Mouse (Mus musculus) liver, embryonic 15.5 days (tissue): Measurements from ENCODE around the gene Gm10553. TPM values are rescaled to one million over a fixed set of nuclear protein-coding genes. Genes with fewer than 3 reads are reported as not detected.
"Not testable (repeated sequence)": the region's sequence is repeated elsewhere in the genome, so short reads cannot be mapped to it uniquely, and the experiment has no call there.

ENCODE experiments used
- ATAC-seq: fragments of 200-750 bp; cut with Nextera tagmentation; 2 replicates; pipeline ENCODE4 v1.8.0; 2017; ENCODE audit warnings: moderate number of reproducible peaks, mild to moderate bottlenecking, moderate library complexity; ENCODE audit not compliant: insufficient read depth
- H3K27ac ChIP-seq: fragments of 300-500 bp; sonication (generic); replicated peaks from 2 replicates; pipeline ENCODE4 v1.5.1; 2015; ENCODE audit warnings: mild to moderate bottlenecking, inconsistent platforms
- H3K27me3 ChIP-seq: fragments of 300-500 bp; sonication (generic); 2 replicates; pipeline ENCODE4 v1.6.1; 2015; ENCODE audit warnings: mild to moderate bottlenecking, inconsistent platforms
- H3K36me3 ChIP-seq: fragments of 300-500 bp; sonication (generic); replicated peaks from 2 replicates; pipeline ENCODE4 v1.6.1; 2015; ENCODE audit warnings: moderate library complexity, mild to moderate bottlenecking, inconsistent platforms
- H3K4me1 ChIP-seq: fragments of 300-500 bp; sonication (generic); replicated peaks from 2 replicates; pipeline ENCODE4 v1.6.1; 2015; ENCODE audit warnings: inconsistent platforms
- H3K4me2 ChIP-seq: fragments of 300-500 bp; sonication (generic); 2 replicates; pipeline ENCODE4 v1.6.1; 2015; ENCODE audit warnings: moderate library complexity, mild to moderate bottlenecking, inconsistent platforms
- H3K4me3 ChIP-seq: fragments of 300-500 bp; sonication (generic); replicated peaks from 2 replicates; pipeline ENCODE4 v1.5.1; 2015; ENCODE audit warnings: mild to moderate bottlenecking, inconsistent platforms
- H3K9ac ChIP-seq: fragments of 300-500 bp; sonication (generic); 2 replicates; pipeline ENCODE4 v1.6.1; 2015; ENCODE audit warnings: moderate library complexity, mild to moderate bottlenecking, inconsistent platforms
- H3K9me3 ChIP-seq: fragments of 300-500 bp; sonication (generic); replicated peaks from 2 replicates; pipeline ENCODE4 v1.6.1; 2016; ENCODE audit warnings: inconsistent platforms
- WGBS: fragments of 180-500 bp; shearing (Covaris S2); methylation state at CpG from one replicate; pipeline ENCODE4 v1.1.7; 2015; ENCODE audit warnings: mixed read lengths; ENCODE audit not compliant: insufficient replicate concordance; 5-methylcytosine and 5-hydroxymethylcytosine counted together
- polyA plus RNA-seq: library from polyadenylated mRNA; unstranded; fragments of >200 nt; fragmentation: Nextera tagmentation; extraction: Ambion mirVana; gene quantifications from 2 replicates; pipeline ENCODE4 v1.2.1, GENCODE M21; 2015

Gm10553 gene
- polyA plus RNA-seq, 1 experiment from 2014 or later, result not detected

DNA sequence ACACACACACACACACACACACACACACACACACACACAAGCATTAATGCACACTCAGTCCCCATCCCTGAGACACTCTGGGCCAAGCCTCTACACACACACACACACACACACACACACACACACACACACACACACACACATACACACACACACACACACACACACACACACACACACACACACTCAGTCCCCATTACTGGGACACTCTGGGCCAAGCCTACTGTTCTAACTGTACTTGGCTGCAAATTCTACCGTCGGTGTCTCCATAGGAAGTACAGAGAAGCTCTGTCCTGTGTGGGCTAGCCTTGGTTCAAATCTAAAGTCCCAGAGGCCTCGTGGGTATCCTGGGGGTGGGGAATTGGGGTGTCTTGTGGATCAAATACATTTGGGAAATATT is 10.9 kb downstream of the Gm10553 start:
- ATAC-seq, H3K9me3 ChIP-seq, H3K9ac ChIP-seq, H3K4me2 ChIP-seq, H3K27ac ChIP-seq, H3K27me3 ChIP-seq, H3K4me3 ChIP-seq, H3K4me1 ChIP-seq, H3K36me3 ChIP-seq: not testable (repeated sequence)
- WGBS, result 58% methylated on average over 3 of the region's 3 CpGs

DNA sequence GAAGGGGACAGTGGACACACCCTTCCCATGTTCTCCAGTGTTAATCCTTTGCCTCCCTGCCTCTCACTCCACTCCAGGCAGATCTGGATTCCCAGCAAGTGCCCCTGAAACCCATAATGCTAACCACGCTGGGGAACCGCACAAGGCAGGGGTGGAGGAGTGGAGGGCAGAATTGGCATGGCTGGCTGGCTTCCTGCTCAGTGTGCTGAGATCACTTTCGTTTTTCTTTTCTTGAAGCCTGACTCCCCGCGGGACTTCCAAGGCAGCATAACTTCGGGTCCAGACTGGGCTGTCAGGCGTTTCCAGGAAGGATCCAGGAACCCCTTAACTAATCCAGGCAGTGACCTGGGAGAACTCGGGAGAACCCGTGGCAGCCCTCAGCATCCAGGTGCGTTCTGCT is 11.6 kb downstream of the Gm10553 start:
- H3K36me3 ChIP-seq, ATAC-seq, H3K27ac ChIP-seq, H3K9ac ChIP-seq, H3K9me3 ChIP-seq, H3K27me3 ChIP-seq, H3K4me2 ChIP-seq, H3K4me3 ChIP-seq, H3K4me1 ChIP-seq: not testable (repeated sequence)
- 53% methylated on average over 10 of the region's 10 CpGs for WGBS

DNA sequence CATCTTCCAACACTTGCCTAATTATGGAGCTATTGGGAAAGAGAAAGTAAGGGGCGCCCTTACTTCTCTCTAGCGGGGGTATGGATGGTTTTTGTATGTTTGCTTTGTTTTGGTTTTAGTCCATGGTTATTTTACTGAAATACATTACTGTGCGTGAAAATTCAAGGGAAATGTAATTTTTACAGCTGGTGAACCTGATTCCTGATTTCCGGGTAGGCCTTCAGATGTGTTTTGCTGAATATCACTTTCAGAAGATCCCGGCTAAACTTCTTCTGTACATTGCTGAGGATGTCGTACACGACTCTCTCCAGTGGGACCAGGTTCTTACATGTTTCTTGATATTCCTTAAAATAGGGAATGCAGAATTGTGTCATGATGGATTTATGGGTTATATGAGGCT is 12.3 kb downstream of the Gm10553 start:
- H3K4me1 ChIP-seq, H3K27me3 ChIP-seq, H3K36me3 ChIP-seq, H3K4me3 ChIP-seq, H3K9me3 ChIP-seq, H3K4me2 ChIP-seq, ATAC-seq, H3K9ac ChIP-seq, H3K27ac ChIP-seq: not testable (repeated sequence)
- 66% methylated on average over 7 of the region's 7 CpGs for WGBS

DNA sequence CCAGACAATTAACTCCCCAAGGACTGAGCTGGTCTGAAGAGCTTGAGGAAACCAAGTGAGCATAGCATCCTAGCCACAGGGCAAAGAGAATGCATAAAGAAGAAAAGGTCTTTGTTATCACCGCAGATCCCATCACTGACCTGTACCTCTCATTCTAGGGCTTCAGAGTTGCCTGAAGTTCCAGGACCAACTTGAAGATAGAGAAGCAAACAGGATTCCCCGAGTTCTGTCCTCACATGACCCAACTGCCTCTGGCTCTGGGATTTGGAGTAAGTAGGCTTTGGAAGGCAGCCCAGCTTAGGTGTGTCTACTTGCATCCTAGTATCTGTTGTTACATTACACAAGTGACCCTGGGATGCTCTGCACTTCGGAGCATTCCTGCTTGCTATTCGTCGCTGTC is 12.9 kb downstream of the Gm10553 start:
- not testable (repeated sequence) for H3K36me3 ChIP-seq, H3K27ac ChIP-seq, H3K9me3 ChIP-seq, ATAC-seq, H3K27me3 ChIP-seq, H3K4me3 ChIP-seq, H3K4me2 ChIP-seq, H3K9ac ChIP-seq, H3K4me1 ChIP-seq
- 53% methylated on average over 2 of the region's 5 CpGs for WGBS

DNA sequence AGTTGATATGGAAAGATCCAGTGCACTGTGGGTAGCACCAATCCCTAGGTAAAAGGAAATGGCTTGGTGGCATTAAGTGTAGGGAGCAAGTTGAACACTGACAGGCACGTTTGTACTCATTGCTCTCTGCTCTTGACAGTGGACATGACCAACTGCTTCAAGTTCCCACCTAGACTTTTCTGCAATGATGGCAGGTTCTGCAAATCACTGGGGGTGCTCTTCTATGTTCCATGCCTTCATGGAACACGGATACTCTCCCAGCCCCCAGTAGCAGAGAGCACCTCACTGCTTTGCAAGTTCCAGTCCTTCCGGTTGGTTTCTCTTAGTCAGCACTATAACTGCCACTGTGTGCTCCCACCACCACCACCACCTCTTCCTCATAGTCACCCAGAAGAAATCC is 14.1 kb downstream of the Gm10553 start:
- not testable (repeated sequence) for H3K36me3 ChIP-seq, H3K4me1 ChIP-seq, H3K4me3 ChIP-seq, H3K27me3 ChIP-seq, H3K9me3 ChIP-seq, H3K4me2 ChIP-seq, H3K27ac ChIP-seq, H3K9ac ChIP-seq, ATAC-seq
- 62% methylated on average over 3 of the region's 3 CpGs for WGBS

DNA sequence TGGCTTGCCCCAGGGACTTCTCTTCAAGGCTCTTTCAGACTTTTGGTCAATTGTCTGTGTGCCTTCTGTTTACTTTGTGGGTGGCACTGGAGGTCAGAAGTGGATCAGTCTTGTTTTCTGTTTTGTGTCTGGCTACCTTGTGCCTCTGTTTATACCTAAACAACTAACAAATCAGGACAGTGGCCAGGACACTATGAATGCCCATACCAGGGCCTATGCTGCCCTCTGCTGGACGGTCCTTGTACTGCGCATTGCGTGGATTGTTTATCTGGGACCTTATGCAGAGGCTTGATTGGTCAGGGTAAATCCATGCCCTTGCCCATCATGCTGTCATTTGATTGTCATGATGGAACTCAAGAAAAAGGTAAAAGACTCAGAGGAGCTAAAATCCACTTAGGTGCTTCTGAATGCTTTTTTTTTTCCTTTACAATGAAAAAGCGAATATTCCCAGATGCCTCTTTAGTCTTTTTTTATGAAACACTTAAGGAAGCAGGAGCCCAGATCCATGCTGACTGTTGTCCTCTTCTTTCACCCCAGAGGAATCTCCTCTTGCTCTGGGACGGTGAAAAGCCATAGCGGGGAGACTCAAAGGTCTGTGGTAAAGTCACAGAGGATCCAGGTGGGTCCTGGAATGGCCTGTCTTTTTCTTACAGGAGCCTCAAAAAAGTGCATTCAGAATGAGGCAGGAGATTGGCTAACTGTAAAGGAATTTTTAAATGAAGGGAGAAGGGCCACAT is 14.9 kb downstream of the Gm10553 start:
- not testable (repeated sequence) for H3K4me1 ChIP-seq, H3K27me3 ChIP-seq, H3K36me3 ChIP-seq, H3K4me3 ChIP-seq, ATAC-seq, H3K27ac ChIP-seq, H3K9me3 ChIP-seq, H3K4me2 ChIP-seq, H3K9ac ChIP-seq
- 40% methylated on average over 6 of the region's 6 CpGs for WGBS

DNA sequence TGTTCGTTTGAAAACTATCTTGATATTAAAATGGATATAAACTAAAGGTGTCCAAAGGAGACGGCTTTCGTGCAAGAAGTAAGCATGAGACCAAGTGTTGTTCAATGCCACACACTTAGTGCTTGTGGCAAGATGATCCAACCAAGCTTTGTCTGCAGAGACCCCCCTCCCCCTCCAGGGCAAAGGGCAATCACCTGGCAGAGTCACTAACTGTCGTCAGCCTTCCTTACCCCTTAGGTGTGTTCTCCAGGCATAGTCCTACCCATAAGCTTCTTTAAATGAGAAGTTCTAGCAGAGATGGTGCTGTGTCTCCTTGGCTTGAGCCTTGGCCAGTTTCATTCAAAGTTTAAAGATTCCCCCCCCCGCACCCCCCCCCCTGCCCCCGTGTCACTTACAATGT is 17.6 kb downstream of the Gm10553 start:
- 31% methylated on average over 4 of the region's 6 CpGs for WGBS
- H3K4me1 ChIP-seq, H3K9me3 ChIP-seq, H3K9ac ChIP-seq, H3K4me2 ChIP-seq, ATAC-seq, H3K4me3 ChIP-seq, H3K36me3 ChIP-seq, H3K27me3 ChIP-seq, H3K27ac ChIP-seq: not testable (repeated sequence)

DNA sequence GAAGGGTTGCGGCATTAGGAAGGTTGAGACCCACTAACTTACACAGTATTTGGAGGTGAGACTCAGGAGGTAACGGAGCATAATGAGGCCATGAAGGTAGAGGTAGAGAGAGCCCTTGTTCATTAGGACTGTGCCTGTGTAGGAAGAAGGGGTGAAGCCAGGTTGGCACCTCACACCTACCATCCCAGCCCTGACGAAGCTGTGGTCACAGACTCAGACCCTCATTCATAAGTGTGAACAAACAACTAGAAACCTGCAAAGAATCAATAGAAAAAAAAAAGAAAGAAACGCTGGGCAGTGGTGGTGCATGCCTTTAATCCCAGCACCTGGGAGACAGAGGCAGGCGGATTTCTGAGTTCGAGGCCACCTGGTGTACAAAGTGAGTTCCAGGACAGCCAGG is 18.4 kb downstream of the Gm10553 start:
- H3K9ac ChIP-seq, H3K27ac ChIP-seq, H3K9me3 ChIP-seq, H3K36me3 ChIP-seq, H3K4me2 ChIP-seq, H3K4me1 ChIP-seq, H3K27me3 ChIP-seq, ATAC-seq, H3K4me3 ChIP-seq: not testable (repeated sequence)
- 60% methylated on average over 5 of the region's 6 CpGs for WGBS

DNA sequence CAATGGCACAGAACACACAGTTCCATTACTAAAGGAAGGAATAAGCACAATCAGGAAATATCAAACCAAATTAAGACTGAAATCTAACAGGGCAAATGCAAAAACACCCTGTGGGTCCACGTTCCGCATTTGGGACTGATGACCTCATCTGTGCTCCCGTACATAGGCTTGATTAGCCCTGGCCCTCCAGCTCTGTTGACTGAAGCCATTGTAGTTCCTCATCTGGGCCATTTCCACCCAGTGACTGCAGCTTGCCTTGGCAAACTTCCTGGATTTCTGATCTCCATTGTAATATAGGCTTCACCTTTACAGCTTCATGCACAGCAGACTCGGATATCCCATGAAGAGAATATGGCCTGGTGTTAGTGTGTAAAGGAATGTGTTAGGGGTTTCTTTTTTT is 21.9 kb downstream of the Gm10553 start:
- H3K27ac ChIP-seq, H3K9ac ChIP-seq, H3K4me1 ChIP-seq, H3K9me3 ChIP-seq, H3K36me3 ChIP-seq, H3K27me3 ChIP-seq, ATAC-seq, H3K4me2 ChIP-seq, H3K4me3 ChIP-seq: not testable (repeated sequence)
- 68% methylated on average over 4 of the region's 4 CpGs for WGBS

DNA sequence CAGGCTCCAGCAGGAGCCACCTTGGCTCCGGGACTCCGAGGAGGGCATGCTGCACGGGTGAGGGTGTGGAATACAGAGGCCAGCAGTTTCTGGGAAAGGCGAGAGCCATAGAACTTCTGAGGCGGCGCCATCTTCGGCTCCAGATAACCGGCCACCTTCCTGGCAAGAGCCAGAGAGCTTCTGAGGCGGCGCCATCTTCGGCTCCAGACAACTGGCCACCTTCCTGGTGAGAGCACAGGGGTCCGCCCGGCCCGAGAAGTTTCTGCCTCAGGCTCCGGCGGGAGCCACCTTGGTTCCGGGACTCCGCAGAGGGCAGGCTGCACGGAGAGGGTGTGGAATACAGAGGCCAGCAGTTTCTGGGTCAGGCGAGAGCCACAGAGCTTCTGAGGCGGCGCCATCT is 33.7 kb downstream of the Gm10553 start:
- H3K9ac ChIP-seq, H3K4me3 ChIP-seq, H3K4me1 ChIP-seq, H3K36me3 ChIP-seq, H3K27me3 ChIP-seq, H3K4me2 ChIP-seq, H3K27ac ChIP-seq, ATAC-seq, H3K9me3 ChIP-seq: not testable (repeated sequence)
- WGBS, result 74% methylated on average over 22 of the region's 22 CpGs
